12 mouse cellular contexts compared by ENCODE assay signal in the genomic region with DNA sequence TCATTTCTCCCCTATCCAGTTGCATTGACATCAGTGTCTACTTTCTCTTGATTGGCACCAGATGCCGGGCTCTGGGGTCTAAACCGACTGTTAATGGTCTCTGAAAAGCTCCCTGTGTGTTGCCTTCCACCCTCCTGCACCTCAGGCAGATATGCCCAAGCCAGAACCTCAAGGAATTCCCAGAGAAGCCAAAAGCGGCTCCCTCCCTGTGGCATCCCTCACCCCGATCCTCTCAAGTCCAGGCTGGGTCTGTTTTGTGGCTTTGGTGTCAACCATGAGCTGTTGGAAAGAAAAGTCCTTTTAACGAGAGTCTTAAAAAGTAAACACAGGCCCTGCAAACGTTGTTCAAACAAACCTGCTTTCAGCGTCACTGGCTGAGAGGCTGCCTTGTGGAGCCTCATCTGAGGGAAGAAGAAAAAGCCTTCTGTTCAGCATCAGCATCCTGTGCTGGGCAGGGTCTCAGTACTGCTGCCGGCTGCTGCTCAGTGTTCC. TPM values are rescaled to one million over a fixed set of nuclear protein-coding genes. Genes with fewer than 3 reads are reported as not detected.
DNase-seq lines count a peak whose midpoint lies in the region; ATAC-seq and TF ChIP-seq lines count a peak whose summit lies in the region.
"Had no signal": no experiment of that assay in that cellular context is flagged by ENCODE, and none has a peak within 500 bp of the region (broad histone marks: within the 10 kb centered on the region; RNA-seq: fewer than 3 reads in every experiment).

No protein-coding gene starts in this region.

- 48% methylated on average over 8 of the region's 8 CpGs for WGBS in heart, embryonic 10.5 days
- WGBS in heart, adult 2 months, result 78% methylated on average over 8 of the region's 8 CpGs
- 65% methylated on average over 8 of the region's 8 CpGs for WGBS in midbrain, embryonic 12.5 days
- WGBS in midbrain, embryonic 16.5 days, result 69% methylated on average over 8 of the region's 8 CpGs
- WGBS in limb, embryonic 11.5 days, result 23% methylated on average over 8 of the region's 8 CpGs
- WGBS in kidney, embryonic 16.5 days, result 49% methylated on average over 8 of the region's 8 CpGs

- peaks cover 16% of the 10 kb centered on the region for H3K4me1 ChIP-seq in heart, embryonic 10.5 days
- H3K4me1 ChIP-seq in heart, adult 2 months (ENCODE audit: control insufficient read depth, insufficient read depth, low read length), result no peaks in the 10 kb centered on the region
- H3K4me1 ChIP-seq in midbrain, embryonic 12.5 days, result 0 out of 2 replicates have a peak, but pooled peaks cover 5% of the 10 kb centered on the region
- no peaks in the 10 kb centered on the region for H3K4me1 ChIP-seq in midbrain, embryonic 16.5 days (ENCODE audit: control insufficient read depth, insufficient read depth, low read length)
- peaks cover 16% of the 10 kb centered on the region for H3K4me1 ChIP-seq in limb, embryonic 11.5 days (ENCODE audit: control insufficient read depth, insufficient read depth, low read length)
- H3K4me1 ChIP-seq in kidney, embryonic 16.5 days (ENCODE audit: insufficient read depth, low read length), result no peaks in the 10 kb centered on the region

- no peak for TF ChIP-seq EP300 in heart, adult 2 months (IDR thresholded peaks at IDR 0.05; ENCODE audit: insufficient read depth, low read depth, low read length)

- H3K4me3 ChIP-seq in heart, embryonic 10.5 days, result no peak overlapping the region
- no peak overlapping the region for H3K4me3 ChIP-seq in heart, adult 2 months
- no peak overlapping the region for H3K4me3 ChIP-seq in midbrain, embryonic 12.5 days
- no peak overlapping the region for H3K4me3 ChIP-seq in midbrain, embryonic 16.5 days (ENCODE audit: low read depth, low read length)
- no peak overlapping the region for H3K4me3 ChIP-seq in limb, embryonic 11.5 days (ENCODE audit: low read depth, low read length)
- H3K4me3 ChIP-seq in kidney, embryonic 16.5 days (ENCODE audit: low read length), result no peak overlapping the region
- H3K4me3 ChIP-seq: liver, embryonic 13.5 days had no signal

- H3K27ac ChIP-seq in heart, embryonic 10.5 days, result 0 out of 2 replicates have a peak overlapping the region, but pooled peaks have one; percentile 29
- H3K27ac ChIP-seq in heart, adult 2 months, result no peak overlapping the region
- H3K27ac ChIP-seq in midbrain, embryonic 12.5 days (replicated peaks), result 0 out of 2 replicates have a peak overlapping the region, but pooled peaks have one; percentile 39
- no peak overlapping the region for H3K27ac ChIP-seq in midbrain, embryonic 16.5 days (ENCODE audit: low read length)
- H3K27ac ChIP-seq in limb, embryonic 11.5 days (replicated peaks; ENCODE audit: low read depth, low read length), result peak overlapping the region; percentile 96
- H3K27ac ChIP-seq in kidney, embryonic 16.5 days (ENCODE audit: low read length), result no peak overlapping the region
- H3K27ac ChIP-seq: liver, embryonic 13.5 days had no signal

- no peak for TF ChIP-seq CTCF in heart, adult 2 months (IDR thresholded peaks at IDR 0.05)

- H3K79me2 ChIP-seq in heart, adult 2 months (replicated peaks; ENCODE audit: control insufficient read depth, insufficient read depth, low read length), result no peaks in the 10 kb centered on the region

- intact Hi-C loops in heart, adult 2 months (cut with DNase I), result no loop called here

- H3K9ac ChIP-seq in heart, adult 2 months (ENCODE audit: low read depth, low read length), result no peak overlapping the region
- H3K9ac ChIP-seq in midbrain, embryonic 12.5 days (replicated peaks), result no peak overlapping the region
- no peak overlapping the region for H3K9ac ChIP-seq in midbrain, embryonic 16.5 days (ENCODE audit: low read depth, low read length)
- 0 out of 2 replicates have a peak overlapping the region, but pooled peaks have one; percentile 8 for H3K9ac ChIP-seq in limb, embryonic 11.5 days (ENCODE audit: low read length)
- no peak overlapping the region for H3K9ac ChIP-seq in kidney, embryonic 16.5 days (replicated peaks; ENCODE audit: low read length)
- H3K9ac ChIP-seq: liver, embryonic 13.5 days had no signal

- H3K9me3 ChIP-seq in heart, embryonic 10.5 days, result no peaks in the 10 kb centered on the region
- no peaks in the 10 kb centered on the region for H3K9me3 ChIP-seq in midbrain, embryonic 12.5 days
- H3K9me3 ChIP-seq in midbrain, embryonic 16.5 days (replicated peaks; ENCODE audit: control insufficient read depth, low read length, poor library complexity, severe bottlenecking), result no peaks in the 10 kb centered on the region
- H3K9me3 ChIP-seq in limb, embryonic 11.5 days (ENCODE audit: control insufficient read depth, low read length), result no peaks in the 10 kb centered on the region; the same call in 1 of the 2 replicates
- 0 out of 2 replicates have a peak, but pooled peaks cover 3% of the 10 kb centered on the region for H3K9me3 ChIP-seq in kidney, embryonic 16.5 days (ENCODE audit: low read length)
- H3K9me3 ChIP-seq: liver, embryonic 13.5 days had no signal

- ATAC-seq in midbrain, embryonic 12.5 days (ENCODE audit: low FRiP score, low read depth), result no peak
- no peak for ATAC-seq in midbrain, embryonic 16.5 days
- ATAC-seq in limb, embryonic 11.5 days (ENCODE audit: insufficient number of reproducible peaks, low FRiP score, low TSS enrichment, low read depth), result no peak
- ATAC-seq in kidney, embryonic 16.5 days (ENCODE audit: low FRiP score, low TSS enrichment), result no peak

- H3K36me3 ChIP-seq in heart, embryonic 10.5 days, result peaks cover 31% of the 10 kb centered on the region
- no peaks in the 10 kb centered on the region for H3K36me3 ChIP-seq in heart, adult 2 months (ENCODE audit: control insufficient read depth, insufficient read depth, low read length)
- peaks cover 40% of the 10 kb centered on the region for H3K36me3 ChIP-seq in midbrain, embryonic 12.5 days
- 0 out of 2 replicates have a peak, but pooled peaks cover 4% of the 10 kb centered on the region for H3K36me3 ChIP-seq in midbrain, embryonic 16.5 days (ENCODE audit: control insufficient read depth, insufficient read depth, low read length)
- no peaks in the 10 kb centered on the region; the same call in 1 of the 2 replicates for H3K36me3 ChIP-seq in limb, embryonic 11.5 days (ENCODE audit: control insufficient read depth, insufficient read depth, low read length)
- H3K36me3 ChIP-seq in kidney, embryonic 16.5 days (ENCODE audit: insufficient read depth, low read length), result peaks cover 8% of the 10 kb centered on the region

- H3K27me3 ChIP-seq in heart, embryonic 10.5 days (ENCODE audit: insufficient read depth, poor library complexity, severe bottlenecking), result no peaks in the 10 kb centered on the region
- H3K27me3 ChIP-seq in heart, adult 2 months (ENCODE audit: control insufficient read depth, insufficient read depth, low read length), result no peaks in the 10 kb centered on the region
- H3K27me3 ChIP-seq in midbrain, embryonic 12.5 days, result no peaks in the 10 kb centered on the region
- no peaks in the 10 kb centered on the region for H3K27me3 ChIP-seq in midbrain, embryonic 16.5 days (ENCODE audit: control insufficient read depth, insufficient read depth, low read depth, low read length)
- no peaks in the 10 kb centered on the region for H3K27me3 ChIP-seq in limb, embryonic 11.5 days (ENCODE audit: control insufficient read depth, insufficient read depth, low read length)
- no peaks in the 10 kb centered on the region for H3K27me3 ChIP-seq in kidney, embryonic 16.5 days (ENCODE audit: insufficient read depth, low read length)
- H3K27me3 ChIP-seq: liver, embryonic 13.5 days had no signal

- TF ChIP-seq POLR2A in heart, adult 2 months (IDR thresholded peaks at IDR 0.05; ENCODE audit: insufficient read depth, low read depth, low read length), result no peak

- DNase-seq in heart, embryonic 10.5 days (ENCODE audit: low spot score), result no peak
- no peak for DNase-seq in heart, adult 2 months
- peak; percentile 78 for DNase-seq in limb, embryonic 11.5 days (ENCODE audit: low spot score)
- no peak for DNase-seq in left cerebral cortex, adult 18-20 months (ENCODE audit: low spot score in 2 of 2)
- DNase-seq in adrenal gland, adult 2 months, result no peak
- DNase-seq: adrenal gland, postnatal 36 days; heart, adult 11 months; kidney, postnatal 10 days; liver, embryonic 13.5 days had no signal

- no peak overlapping the region for H3K4me2 ChIP-seq in midbrain, embryonic 12.5 days (replicated peaks)
- no peak overlapping the region for H3K4me2 ChIP-seq in midbrain, embryonic 16.5 days (ENCODE audit: low read length)
- no peak overlapping the region for H3K4me2 ChIP-seq in limb, embryonic 11.5 days (ENCODE audit: low read depth, severe bottlenecking)
- no peak overlapping the region for H3K4me2 ChIP-seq in kidney, embryonic 16.5 days (replicated peaks; ENCODE audit: low read depth, low read length)
- H3K4me2 ChIP-seq: liver, embryonic 13.5 days had no signal

RNA-seq across cellular contexts. Expression of gene Wwp2, which starts 32.7 kb away (rescaled TPM):
- polyA plus RNA-seq in heart, embryonic 10.5 days (2016; fragmentation: Nextera tagmentation; extraction: Ambion mirVana), result 38.9 and 46.4 TPM in 2 replicates
- 10 to 100 TPM; 20.5 to 31.5 TPM for total RNA-seq in heart, adult 2 months (2021)
- 18.7 and 21.8 TPM in 2 replicates for polyA plus RNA-seq in heart, adult 2 months (2012; rRNA removed)
- polyA plus RNA-seq in midbrain, embryonic 12.5 days (2016; fragmentation: Nextera tagmentation; extraction: Ambion mirVana), result 61.9 and 81.2 TPM in 2 replicates
- polyA plus RNA-seq in midbrain, embryonic 16.5 days (2015; fragmentation: Nextera tagmentation; extraction: Ambion mirVana), result 39.0 and 42.7 TPM in 2 replicates
- polyA plus RNA-seq in limb, embryonic 11.5 days (2014; fragmentation: Nextera tagmentation; extraction: Ambion mirVana), result 165 and 176 TPM in 2 replicates
- 10 to 100 TPM; 37.2 to 43.0 TPM for total RNA-seq in left cerebral cortex, adult 18-20 months (2021)
- 10 to 100 TPM; 30.8 to 34.5 TPM for total RNA-seq in adrenal gland, adult 2 months (2021)
- polyA plus RNA-seq in adrenal gland, adult 2 months (2012; rRNA removed), result 20.3 and 22.2 TPM in 2 replicates
- polyA plus RNA-seq in kidney, embryonic 16.5 days (2015; fragmentation: Nextera tagmentation; extraction: Ambion mirVana), result 44.8 and 50.0 TPM in 2 replicates

RNA-seq across cellular contexts. Expression of gene Nob1, which starts 44.0 kb away (rescaled TPM):
- polyA plus RNA-seq in heart, embryonic 10.5 days (2016; fragmentation: Nextera tagmentation; extraction: Ambion mirVana), result 57.5 and 80.1 TPM in 2 replicates
- 10 to 100 TPM; 21.5 to 22.0 TPM for total RNA-seq in heart, adult 2 months (2021)
- 21.7 and 30.6 TPM in 2 replicates for polyA plus RNA-seq in heart, adult 2 months (2012; rRNA removed)
- 72.8 and 80.7 TPM in 2 replicates for polyA plus RNA-seq in midbrain, embryonic 12.5 days (2016; fragmentation: Nextera tagmentation; extraction: Ambion mirVana)
- polyA plus RNA-seq in midbrain, embryonic 16.5 days (2015; fragmentation: Nextera tagmentation; extraction: Ambion mirVana), result 67.8 and 73.1 TPM in 2 replicates
- 94.9 and 103 TPM in 2 replicates for polyA plus RNA-seq in limb, embryonic 11.5 days (2014; fragmentation: Nextera tagmentation; extraction: Ambion mirVana)
- total RNA-seq in left cerebral cortex, adult 18-20 months (2021), result 10 to 100 TPM; 36.3 to 40.2 TPM
- total RNA-seq in adrenal gland, adult 2 months (2021), result 10 to 100 TPM; 26.0 to 38.4 TPM
- polyA plus RNA-seq in adrenal gland, adult 2 months (2012; rRNA removed), result 19.7 and 20.3 TPM in 2 replicates
- polyA plus RNA-seq in kidney, embryonic 16.5 days (2015; fragmentation: Nextera tagmentation; extraction: Ambion mirVana), result 88.5 and 88.7 TPM in 2 replicates

Comparison
In these comparisons a context has a peak if more than half of its experiments do, and no peak if none do; other contexts are left out.
1. H3K27ac ChIP-seq: peak in heart, embryonic 10.5 days (single experiment), midbrain, embryonic 12.5 days (single experiment) and limb, embryonic 11.5 days (single experiment); none in heart, adult 2 months (single experiment), midbrain, embryonic 16.5 days (single experiment) and kidney, embryonic 16.5 days (single experiment).